Mouse (Mus musculus) gastrocnemius, postnatal 36 days (tissue): ENCODE data around the gene Gak. TPM values are rescaled to one million over a fixed set of nuclear protein-coding genes. Genes with fewer than 3 reads are reported as not detected.
A peak's percentile ranks its signal among the peaks of the same experiment; 100 is the strongest.

ENCODE experiments used
- DNase-seq, 2 experiments: peaks; one replicate each; pipeline ENCODE4 v3.0.0; 2022
- intact Hi-C: fragments of 180-260 bp; cut with DNase I; formaldehyde crosslinking; loops from one replicate; pipeline ENCODE4 v1.15.1; 2025
- long read RNA-seq, 2 experiments: library from polyadenylated mRNA; stranded (forward); transcript quantifications; one replicate each; pipeline ENCODE4 v2.0.0; 2021
- total RNA-seq, 2 experiments: library from RNA; stranded (reverse); gene quantifications; 2 replicates each; pipeline ENCODE4 v1.2.3; 2021

Gak gene
- 10 to 100 TPM; 11.1 to 13.1 TPM for total RNA-seq
- long read RNA-seq, experiment 1, partial matches to known transcripts, result 0 of 1 reads
- long read RNA-seq, experiment 1, other reads (novel, unspliced or antisense), result 1 of 1 reads
- long read RNA-seq, experiment 2, partial matches to known transcripts, result 0 of 1 reads
- long read RNA-seq, experiment 2, other reads (novel, unspliced or antisense), result 1 of 1 reads

- DNase-seq, result peak; percentile 86 to 88
- intact Hi-C loops, result no loop called here
Observed at GRCm38 (mm10) chr5:108629634-108630483, at the start of gene Gak, which contains the start of gene Tmem175. Gene Gak (minus strand): TSS chr5:108629755. Gene Tmem175 (plus strand): TSS chr5:108629770.

DNA sequence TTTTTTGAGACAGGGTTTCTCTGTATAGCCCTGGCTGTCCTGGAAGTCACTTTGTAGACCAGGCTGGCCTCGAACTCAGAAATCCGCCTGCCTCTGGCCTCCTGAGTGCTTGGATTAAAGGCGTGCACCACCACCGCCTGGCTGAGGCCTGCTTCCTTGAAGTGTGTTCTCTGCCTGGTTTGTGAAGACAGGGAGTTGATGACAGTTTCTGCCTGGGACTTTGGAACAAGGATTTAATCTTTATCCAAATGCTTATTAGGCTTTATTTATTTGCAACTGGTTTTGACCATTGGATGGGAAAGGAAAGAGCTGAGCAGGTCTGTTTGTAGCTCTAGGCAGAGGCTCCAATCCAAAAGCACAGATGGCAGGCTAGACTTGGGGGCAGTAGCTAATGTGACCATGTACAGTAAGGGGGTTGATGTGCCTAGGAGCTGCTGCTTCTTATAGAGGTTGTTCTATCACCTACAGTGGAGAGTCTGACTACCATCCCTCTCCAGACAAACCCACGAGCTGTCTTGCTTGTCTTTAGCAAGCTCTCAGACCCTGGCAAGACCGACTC is 48.8 kb upstream of the Gak start:
- no peak for DNase-seq
- intact Hi-C loops, result no loop called here

DNA sequence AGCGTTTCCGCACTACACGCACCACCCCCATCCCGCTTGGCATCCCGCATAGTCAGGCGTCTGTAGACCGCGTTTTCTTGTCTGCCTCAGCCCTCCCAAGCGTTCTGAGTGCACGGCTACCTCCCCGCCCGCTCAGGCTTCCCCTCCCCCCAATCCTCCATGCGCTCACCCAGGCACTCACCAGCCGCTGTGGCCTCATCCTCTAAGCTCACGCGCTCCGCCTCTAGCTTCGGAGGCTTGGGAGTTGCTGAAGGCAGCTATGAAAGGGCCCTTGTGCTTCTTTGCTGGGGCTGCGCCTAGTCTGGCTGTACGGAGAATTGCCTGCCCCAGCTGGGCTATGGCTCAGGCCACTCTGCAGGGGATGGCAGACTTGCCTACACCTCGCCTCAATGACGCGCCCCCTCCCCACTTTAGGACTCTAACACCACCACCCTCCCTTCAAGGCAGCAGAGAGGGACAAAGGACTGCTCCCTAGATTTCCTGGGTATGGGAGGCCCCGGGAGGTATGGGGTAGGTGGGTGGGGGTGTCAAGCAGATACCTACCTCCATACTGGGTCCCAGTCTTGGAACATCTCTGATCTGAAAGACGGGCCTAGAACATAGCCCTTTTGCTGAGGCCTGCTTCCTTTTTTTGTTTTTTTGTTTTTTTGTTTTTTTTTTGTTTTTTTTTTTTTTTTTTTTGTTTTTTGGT is 48.2 kb upstream of the Gak start:
- intact Hi-C loops, result no loop called here
- no peak for DNase-seq

GRCm38 (mm10) chr5:108676772-108677498 is 47.4 kb upstream of the Gak start:
- DNase-seq, result no peak
- intact Hi-C loops, result no loop called here

DNA sequence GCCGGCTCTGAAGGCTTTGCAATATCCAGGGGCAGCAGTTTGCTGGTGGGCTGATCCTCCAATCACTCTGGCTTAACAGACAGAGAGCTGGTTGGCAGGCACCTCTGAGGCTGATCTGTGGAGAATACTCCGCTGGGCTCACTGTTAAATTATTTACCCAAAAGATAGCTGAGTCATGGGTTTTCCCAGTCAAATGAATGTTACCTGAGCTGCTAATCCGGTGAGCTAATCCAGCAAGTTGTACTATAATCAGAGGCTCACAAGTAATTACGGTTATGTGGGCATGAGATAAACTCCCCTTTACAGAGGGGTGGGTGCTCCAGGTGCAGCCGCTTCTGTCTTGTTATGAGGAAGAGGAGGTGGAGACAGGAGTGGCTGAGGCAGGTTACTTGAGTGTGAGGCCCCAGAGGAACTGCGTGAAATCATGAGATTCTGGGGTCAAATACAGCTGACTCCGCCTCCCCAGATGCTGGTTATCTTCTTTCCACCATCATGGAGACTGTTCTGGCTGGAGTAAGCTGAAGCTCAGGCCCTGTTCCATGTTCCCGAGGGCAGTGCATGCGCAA is 45.8 kb upstream of the Gak start, which contains the start of gene Slc26a1:
Gene Slc26a1, minus strand, starts transcription at position 319 of the 566 bp plus-strand sequence.
- intact Hi-C loops, result no loop called here
- no peak for DNase-seq

DNA sequence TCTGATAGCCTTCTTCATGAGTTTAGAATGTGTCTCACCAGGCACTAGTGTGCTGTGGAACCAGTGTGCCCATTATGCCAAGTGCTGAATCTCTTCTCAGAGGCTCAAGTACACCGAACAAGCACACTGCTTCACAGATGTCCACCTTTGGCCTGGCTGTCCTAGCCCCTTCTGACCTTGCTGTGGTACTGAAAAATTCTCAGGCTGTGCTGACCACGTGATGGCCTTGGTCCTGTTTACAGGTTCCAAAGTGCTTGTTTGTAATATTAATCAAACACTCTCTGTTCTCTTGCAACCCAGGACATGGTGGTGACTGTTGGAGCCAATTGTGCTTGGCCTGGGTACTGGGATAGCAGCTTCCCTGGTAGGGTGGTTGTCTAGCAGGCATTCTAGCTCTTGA is 45.1 kb upstream of the Gak start:
- no peak for DNase-seq
- intact Hi-C loops, result no loop called here

DNA sequence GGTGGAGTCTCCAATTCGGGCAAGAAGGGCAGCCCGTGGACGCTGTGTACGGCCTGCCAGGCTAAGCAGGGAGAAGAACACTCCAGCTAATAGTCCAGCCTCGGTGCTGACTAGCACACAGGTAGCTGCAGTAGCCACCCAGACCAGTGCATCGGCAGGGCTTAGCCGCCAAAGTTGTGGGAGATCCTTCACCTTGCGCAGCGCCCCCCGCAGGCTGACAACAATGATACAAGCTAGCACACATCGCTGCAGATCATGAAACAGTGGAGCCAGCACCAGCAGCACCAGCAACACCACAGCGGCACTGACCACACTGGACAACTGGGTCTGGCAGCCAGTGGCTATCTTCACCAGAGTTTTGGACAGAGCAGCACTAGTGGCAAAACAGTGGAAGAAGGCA is 42.2 kb upstream of the Gak start:
- intact Hi-C loops, result no loop called here
- DNase-seq, result no peak

- intact Hi-C loops, result no loop called here
- DNase-seq, result no peak
Observed at GRCm38 (mm10) chr5:108670785-108671184, 41.2 kb upstream of the Gak start.

DNA sequence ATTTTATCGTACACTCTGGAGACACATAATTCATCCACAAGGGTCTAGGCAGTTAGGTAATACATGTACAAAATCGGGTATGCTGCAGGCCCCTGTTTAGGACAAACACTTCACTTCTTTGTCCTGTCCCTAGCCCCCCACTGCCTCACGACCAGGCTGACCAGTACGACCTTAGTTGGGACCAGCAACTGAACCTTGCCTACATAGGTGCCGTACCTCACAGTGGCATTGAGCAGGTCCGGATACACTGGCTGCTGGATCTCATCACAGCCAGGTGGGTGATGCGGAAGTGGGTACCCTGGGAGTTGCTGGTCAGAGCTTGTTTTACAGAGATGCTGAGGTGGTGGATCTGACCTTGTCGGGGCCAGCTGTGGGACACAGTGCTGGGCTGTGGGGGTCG is 40.4 kb upstream of the Gak start:
- intact Hi-C loops, result no loop called here
- no peak for DNase-seq

DNA sequence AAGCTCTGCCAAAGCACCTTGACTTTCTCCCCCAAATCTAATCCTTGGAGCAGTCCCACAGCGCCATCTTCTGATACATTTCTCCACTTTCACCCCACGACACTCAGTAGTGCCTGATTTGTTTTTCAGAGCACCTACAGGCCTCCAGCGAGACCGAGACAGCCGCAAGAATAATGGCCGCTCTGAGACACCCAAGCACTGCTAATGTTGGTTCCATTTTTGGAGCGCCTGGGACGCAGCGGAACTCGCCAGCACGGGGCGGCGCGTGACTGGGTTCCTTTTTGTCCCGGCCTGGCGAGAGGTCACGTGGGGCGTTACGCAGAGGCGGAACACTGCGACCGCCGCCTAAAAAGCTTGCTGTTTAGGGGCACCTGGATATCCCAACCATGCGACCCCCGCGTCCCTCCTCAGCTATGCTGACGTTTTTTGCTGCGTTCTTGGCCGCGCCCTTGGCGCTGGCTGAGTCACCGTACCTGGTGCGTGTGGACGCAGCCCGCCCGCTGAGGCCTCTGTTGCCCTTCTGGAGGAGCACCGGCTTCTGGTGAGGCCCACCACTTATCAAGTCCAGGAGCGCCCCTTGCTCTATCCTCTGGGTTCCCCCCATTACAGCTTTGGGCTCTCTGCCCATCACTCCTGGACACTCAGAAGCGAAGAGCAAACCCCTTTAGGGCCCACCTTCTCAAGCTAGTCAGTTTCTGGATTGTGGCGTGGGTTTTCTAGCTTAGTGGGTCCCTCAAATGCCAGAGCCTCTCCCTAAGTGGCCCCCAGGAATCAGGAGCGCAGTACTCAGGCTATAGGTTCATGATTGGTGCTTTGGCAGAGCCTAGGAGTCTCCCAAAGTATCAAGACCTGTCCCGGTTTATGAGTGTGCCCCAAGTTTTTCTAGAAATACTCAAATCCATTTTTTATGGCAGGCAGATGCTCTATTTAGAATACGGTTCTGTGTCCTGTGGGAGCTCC is 39.7 kb upstream of the Gak start, which contains the start of gene Dgkq:
Gene Dgkq, minus strand, starts transcription at position 696 of the 960 bp plus-strand sequence.
- peak; percentile 88 to 90 for DNase-seq
- intact Hi-C loops, result no loop called here

- DNase-seq, result no peak
- intact Hi-C loops, result no loop called here
Observed at GRCm38 (mm10) chr5:108668387-108668932, 38.9 kb upstream of the Gak start.

- no peak for DNase-seq
- intact Hi-C loops, result no loop called here
Observed at GRCm38 (mm10) chr5:108667370-108667769, 37.8 kb upstream of the Gak start.

DNA sequence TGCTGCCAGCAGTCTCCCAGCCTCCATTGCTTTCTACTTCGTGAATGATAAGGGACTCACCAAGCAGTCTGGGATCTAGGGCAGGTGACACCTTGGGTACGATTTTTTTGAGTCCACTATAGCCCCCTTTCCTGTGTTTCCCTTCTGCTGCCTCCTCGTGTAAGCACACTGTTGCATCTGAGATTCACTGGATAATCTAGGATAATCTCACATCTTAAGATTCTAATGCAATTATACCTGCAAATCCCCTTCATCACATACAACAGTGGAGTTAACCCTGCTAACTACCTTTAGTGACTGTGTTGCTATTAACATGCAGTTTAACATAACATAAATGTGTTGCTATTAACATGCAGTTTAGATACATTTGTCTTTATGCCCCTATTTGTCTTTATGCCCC is 35.5 kb upstream of the Gak start:
- intact Hi-C loops, result no loop called here
- DNase-seq, result no peak

- intact Hi-C loops, result no loop called here
- DNase-seq, result no peak
Observed at GRCm38 (mm10) chr5:108662772-108663171, 33.2 kb upstream of the Gak start.

- peak; percentile 84 to 88 for DNase-seq
- intact Hi-C loops, result no loop called here
Observed at GRCm38 (mm10) chr5:108660632-108661268, 31.2 kb upstream of the Gak start.

DNA sequence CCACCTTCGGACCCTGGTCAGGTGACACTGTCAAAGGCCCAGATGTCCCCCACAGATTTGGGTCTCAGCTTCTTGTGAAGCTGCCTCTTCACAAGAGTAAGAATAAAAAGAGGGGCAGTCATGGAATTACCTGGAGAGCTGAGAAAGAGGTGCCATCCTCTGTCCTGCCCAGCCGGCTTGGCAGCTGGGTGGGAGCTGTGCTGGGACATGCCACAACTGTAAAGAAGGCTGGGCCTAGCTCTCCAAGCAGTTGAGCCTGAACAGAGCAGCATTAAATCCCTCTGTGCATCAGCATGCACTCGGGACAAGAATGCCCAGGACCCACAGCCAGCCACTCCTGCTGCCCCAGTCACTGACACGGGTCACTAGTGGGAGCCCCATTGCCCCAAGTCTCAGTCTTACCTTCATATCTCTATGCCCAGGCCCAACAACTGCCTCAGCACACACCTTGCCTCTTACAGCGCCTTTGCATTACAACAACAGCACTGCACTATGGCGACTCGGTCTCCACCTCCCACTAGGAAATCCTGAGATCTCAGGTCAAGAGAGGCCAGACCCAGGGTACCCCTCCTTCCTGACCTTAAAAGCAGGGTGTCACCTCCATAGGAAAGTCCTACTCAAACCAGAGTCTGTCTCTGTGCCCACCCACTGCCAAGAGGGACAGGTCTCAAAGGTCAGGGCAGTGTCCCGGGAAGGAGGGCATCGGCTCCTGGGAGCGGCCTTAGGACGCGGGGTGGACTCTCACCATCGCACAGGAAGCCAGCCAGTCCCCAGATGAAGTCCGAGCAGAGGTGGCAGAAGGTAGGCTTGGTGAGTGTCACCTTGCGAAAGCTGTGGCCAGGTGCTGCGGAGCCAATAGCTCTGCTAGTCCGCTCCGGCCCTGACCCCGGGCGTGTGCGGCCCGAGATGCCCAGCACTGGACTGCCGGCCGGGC is 30.4 kb upstream of the Gak start, which contains the start of gene Idua:
Gene Idua, plus strand, starts transcription at position 634 of the 934 bp plus-strand sequence.
- intact Hi-C loops, result no loop called here
- no peak for DNase-seq

GRCm38 (mm10) chr5:108658611-108659010 is 29.1 kb upstream of the Gak start:
- peak in 1 of 2 experiments; percentile 10 for DNase-seq
- intact Hi-C loops, result no loop called here
